In the genomic region with DNA sequence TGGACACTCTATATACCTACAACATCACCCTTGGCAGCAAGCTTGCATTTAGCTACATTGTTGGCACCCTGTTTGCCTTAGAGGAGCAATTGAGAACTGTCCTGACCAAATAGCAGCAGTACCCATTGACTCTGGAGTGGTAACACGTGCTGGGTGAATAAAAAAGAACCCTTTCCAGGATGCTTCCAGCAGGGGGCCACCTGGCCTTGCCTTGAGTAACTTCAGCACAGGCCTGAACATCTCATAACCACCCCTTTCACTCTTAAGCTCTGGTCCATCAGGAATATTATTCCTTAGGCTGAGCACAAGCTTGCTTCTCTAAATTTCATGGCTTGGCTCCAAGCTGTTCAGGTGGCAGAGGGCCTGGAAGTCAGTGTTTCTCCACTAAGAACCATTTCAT, we compare ENCODE assay signal across 8 mouse cellular contexts. TPM values are rescaled to one million over a fixed set of nuclear protein-coding genes. Genes with fewer than 3 reads are reported as not detected.
A peak's percentile ranks its signal among the peaks of the same experiment; 100 is the strongest.
DNase-seq lines count a peak whose midpoint lies in the region; ATAC-seq and TF ChIP-seq lines count a peak whose summit lies in the region.

No protein-coding gene starts in this region.

- no peak for TF ChIP-seq POLR2A in spleen, adult 2 months (IDR thresholded peaks at IDR 0.05; ENCODE audit: low read depth, low read length)

- no peaks in the 10 kb centered on the region for H3K9me3 ChIP-seq in kidney, embryonic 14.5 days (ENCODE audit: control insufficient read depth, low read length)

- no peak overlapping the region for H3K27ac ChIP-seq in spleen, adult 2 months (ENCODE audit: insufficient read depth, low read length)
- H3K27ac ChIP-seq in kidney, embryonic 14.5 days (ENCODE audit: low read depth, low read length), result no peak overlapping the region

- DNase-seq in spleen, adult 2 months (ENCODE audit: low read depth in 1 of 2, low spot score in 2 of 2), result peak in 1 of 2 experiments; percentile 37
- DNase-seq in spleen, adult 12 weeks (ENCODE audit: low spot score), result no peak
- DNase-seq in cerebellum, postnatal 14 days, result peak; percentile 63 to 65
- peak; percentile 38 for DNase-seq in gastrocnemius, postnatal 10 days
- peak; percentile 32 for DNase-seq in liver
- DNase-seq in neural tube, embryonic 10.5 days (ENCODE audit: extremely low spot score, low spot score), result peak; percentile 22
- peak; percentile 23 for DNase-seq in testis, postnatal 14 days (ENCODE audit: low spot score)

- no peak overlapping the region for H3K9ac ChIP-seq in kidney, embryonic 14.5 days (ENCODE audit: low read depth, low read length)

- peaks cover 2% of the 10 kb centered on the region; the same call in 1 of the 2 replicates for H3K4me1 ChIP-seq in spleen, adult 2 months (ENCODE audit: control insufficient read depth, insufficient read depth, insufficient read length)
- H3K4me1 ChIP-seq in kidney, embryonic 14.5 days (ENCODE audit: control insufficient read depth, insufficient read depth, low read length), result no peaks in the 10 kb centered on the region

- no peaks in the 10 kb centered on the region for H3K27me3 ChIP-seq in spleen, adult 2 months (ENCODE audit: control insufficient read depth, insufficient read depth, low read length)
- H3K27me3 ChIP-seq in kidney, embryonic 14.5 days (ENCODE audit: control insufficient read depth, insufficient read depth, low read length), result no peaks in the 10 kb centered on the region

- no peak overlapping the region for H3K4me3 ChIP-seq in spleen, adult 2 months (ENCODE audit: extremely low read depth, insufficient read depth, insufficient read length)
- no peak overlapping the region for H3K4me3 ChIP-seq in kidney, embryonic 14.5 days (ENCODE audit: low read length)

- no peak overlapping the region for H3K4me2 ChIP-seq in kidney, embryonic 14.5 days (replicated peaks; ENCODE audit: low read depth, low read length)

- no peaks in the 10 kb centered on the region for H3K36me3 ChIP-seq in spleen, adult 2 months (ENCODE audit: control insufficient read depth, insufficient read depth, low read length)
- H3K36me3 ChIP-seq in kidney, embryonic 14.5 days (ENCODE audit: control insufficient read depth, insufficient read depth, low read length), result peaks cover 17% of the 10 kb centered on the region; the same call in 1 of the 2 replicates

- peak; percentile 78 for ATAC-seq in kidney, embryonic 14.5 days (ENCODE audit: low FRiP score, low TSS enrichment)

- peak; percentile 38; the same call in 1 of the 2 replicates for TF ChIP-seq CTCF in spleen, adult 2 months (IDR thresholded peaks at IDR 0.05; ENCODE audit: extremely low read depth, insufficient read depth, insufficient read length, insufficient replicate concordance)

- WGBS in spleen, adult 2 months, result 15% methylated on average over 1 of the region's 1 CpGs
- WGBS in kidney, embryonic 14.5 days, result 17% methylated on average over 1 of the region's 1 CpGs

RNA-seq across cellular contexts. Expression of gene Tmtc4, which starts 30.5 kb away (rescaled TPM):
- 2.8 and 4.0 TPM in 2 replicates for polyA plus RNA-seq in spleen, adult 2 months (2012; rRNA removed)
- 10 to 100 TPM; 12.3 to 15.6 TPM for total RNA-seq in gastrocnemius, postnatal 10 days (2021)
- 37.6 and 50.7 TPM in 2 replicates for polyA plus RNA-seq in kidney, embryonic 14.5 days (2014; fragmentation: Nextera tagmentation; extraction: Ambion mirVana)

RNA-seq across cellular contexts. Expression of gene Ggact, which starts 39.8 kb away (rescaled TPM):
- polyA plus RNA-seq in spleen, adult 2 months (2012; rRNA removed), result 24.6 and 26.1 TPM in 2 replicates
- total RNA-seq in gastrocnemius, postnatal 10 days (2021), result 10 to 100 TPM in 1 of 2 experiments, 1 to 10 TPM in 1; 9.3 to 10.5 TPM
- polyA plus RNA-seq in kidney, embryonic 14.5 days (2014; fragmentation: Nextera tagmentation; extraction: Ambion mirVana), result 14.2 and 16.4 TPM in 2 replicates
